Mouse (Mus musculus): ENCODE results near the gene Dpp3. TPM values are rescaled to one million over a fixed set of nuclear protein-coding genes. Genes with fewer than 3 reads are reported as not detected.
"Not testable (repeated sequence)": the region's sequence is repeated elsewhere in the genome, so short reads cannot be mapped to it uniquely, and the experiment has no call there.

Dpp3 gene
- total RNA-seq (2014; rRNA removed) = 67.4 and 84.2 TPM in 2 replicates
- 75.2 and 76.8 TPM in 2 replicates for polyA plus RNA-seq (2015; fragmentation: Nextera tagmentation; extraction: Ambion mirVana)

DNA sequence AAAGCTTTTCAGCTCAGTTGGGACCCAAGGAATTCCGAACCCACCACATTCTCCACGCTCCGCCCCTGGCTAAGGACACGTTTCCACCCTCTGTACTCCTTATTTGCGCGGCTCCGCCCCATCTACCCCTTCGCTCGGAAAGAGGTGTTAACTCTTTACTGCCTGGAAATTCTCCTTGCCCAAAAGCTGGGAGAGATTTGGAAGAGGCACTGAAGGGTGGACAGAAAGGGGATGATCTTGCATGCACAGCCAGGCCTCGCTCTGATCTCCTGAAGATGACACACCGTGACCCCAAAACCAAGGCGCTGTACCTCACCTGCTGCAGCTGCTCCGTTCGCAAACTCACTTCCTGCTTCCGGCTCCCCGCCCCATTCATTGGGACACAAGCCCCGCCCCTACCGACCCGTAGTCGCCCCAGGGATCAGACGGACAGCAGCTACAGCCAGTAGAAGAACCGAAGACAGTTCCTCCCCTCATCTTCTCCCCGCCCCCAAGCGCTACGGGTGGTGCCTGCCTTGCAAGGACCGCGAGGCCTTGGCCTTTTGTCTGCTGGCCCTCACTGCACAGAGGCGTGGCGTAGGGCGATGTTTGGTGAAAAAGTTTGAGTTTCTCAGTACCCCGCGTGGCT lies at the start of gene Dpp3:
Dpp3 (minus strand) TSS at position 384 of the 628 bp plus-strand sequence.
- Histone ChIP-seq H3K4me2 (ENCODE audit: low read depth) (peak within 1 kb of the TSS; percentile 63), H3K4me1 (ENCODE audit: insufficient read depth) (0 out of 2 replicates have a peak, but pooled peaks cover 8% of the 10 kb centered on the region), H3K27ac (ENCODE audit: low read depth, low read length) (peak within 1 kb of the TSS; percentile 81), H3K36me3 (ENCODE audit: insufficient read depth) (peaks cover 27% of the 10 kb centered on the region), H3K27me3 (ENCODE audit: insufficient read depth, low read length) (no peaks in the 10 kb centered on the region), H3K9me3 (ENCODE audit: low read length) (no peaks in the 10 kb centered on the region), H3K9ac (peak within 1 kb of the TSS; percentile 56), H3K4me3 (ENCODE audit: low read depth, low read length) (peak within 1 kb of the TSS; percentile 69)
- WGBS = under 1% methylated on average over 31 of the region's 32 CpGs
- peak; percentile 98 for ATAC-seq
- no peak for TF ChIP-seq CTCF (IDR thresholded peaks at IDR 0.05; ENCODE audit: low read depth)
- peak; percentile 97 for DNase-seq

DNA sequence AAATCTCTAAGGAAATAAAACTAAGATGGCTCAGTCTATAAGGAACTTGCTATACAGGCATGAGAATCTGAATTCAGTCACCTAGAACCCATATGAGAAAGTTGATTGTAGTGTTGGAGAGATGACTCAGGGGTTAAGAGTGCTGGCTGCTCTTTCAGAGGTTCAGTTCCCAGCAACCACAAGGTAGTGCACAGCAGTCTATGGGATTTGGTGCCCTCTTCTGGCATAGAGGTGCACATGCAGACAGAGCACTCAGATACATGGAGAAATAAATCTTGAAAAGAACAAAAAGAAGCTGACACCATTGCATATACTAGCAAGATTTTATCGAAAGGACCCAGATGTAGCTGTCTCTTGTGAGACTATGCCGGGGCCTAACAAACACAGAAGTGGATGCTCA lies 40.1 kb upstream of the Dpp3 start:
- Histone ChIP-seq H3K27ac (ENCODE audit: low read depth, low read length) (no peak overlapping the region), H3K4me3 (ENCODE audit: low read depth, low read length) (no peak overlapping the region), H3K4me2 (ENCODE audit: low read depth) (no peak overlapping the region), H3K9me3 (ENCODE audit: low read length) (no peaks in the 10 kb centered on the region), H3K27me3 (ENCODE audit: insufficient read depth, low read length) (no peaks in the 10 kb centered on the region), H3K9ac (no peak overlapping the region), H3K4me1 (ENCODE audit: insufficient read depth) (no peaks in the 10 kb centered on the region), H3K36me3 (ENCODE audit: insufficient read depth) (peaks cover 27% of the 10 kb centered on the region)
- ATAC-seq (no peak), DNase-seq (no peak)
- peak; percentile 57 for TF ChIP-seq CTCF (IDR thresholded peaks at IDR 0.05; ENCODE audit: low read depth)
- WGBS = 94% methylated on average over 2 of the region's 2 CpGs

DNA sequence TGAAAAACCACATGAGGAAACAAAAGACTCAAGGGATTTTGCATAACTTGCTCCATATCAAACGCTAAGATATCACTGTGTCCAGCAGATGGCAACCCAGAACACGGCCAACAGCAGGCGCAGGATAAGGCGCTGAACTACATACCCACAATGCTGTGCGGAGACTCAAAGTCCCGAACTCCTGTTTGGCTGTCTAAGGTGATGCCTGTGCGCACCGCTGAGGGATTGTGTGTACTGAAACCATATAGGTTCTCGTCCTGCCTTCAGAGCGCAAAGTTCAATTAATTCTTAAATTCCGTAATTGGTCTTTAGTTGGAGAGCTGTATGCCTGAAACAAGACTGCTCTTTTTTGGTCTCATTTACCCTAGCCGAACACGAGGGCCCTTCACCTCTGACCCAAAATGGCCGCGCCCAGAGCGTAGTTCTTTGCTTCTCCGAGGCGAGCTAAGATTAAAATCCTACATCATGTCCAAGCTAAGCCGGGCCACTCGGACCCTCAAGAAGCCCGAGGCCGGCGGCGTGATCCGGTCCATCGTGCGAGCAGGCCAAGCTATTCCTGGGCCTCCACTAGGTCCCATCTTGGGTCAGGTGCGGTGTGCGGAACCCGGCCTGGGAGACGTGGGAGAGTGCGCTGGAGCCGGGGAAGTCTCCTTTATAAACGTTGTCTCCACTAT lies 34.0 kb upstream of the Dpp3 start, which contains the start of gene Mrpl11:
Mrpl11 (plus strand) TSS at position 220 of the 674 bp plus-strand sequence.
- Histone ChIP-seq H3K27ac (ENCODE audit: low read depth, low read length) (peak within 1 kb of the TSS; percentile 75), H3K27me3 (ENCODE audit: insufficient read depth, low read length) (no peaks in the 10 kb centered on the region), H3K4me1 (ENCODE audit: insufficient read depth) (peaks cover 4% of the 10 kb centered on the region), H3K9me3 (ENCODE audit: low read length) (no peaks in the 10 kb centered on the region), H3K9ac (peak within 1 kb of the TSS; percentile 61), H3K4me3 (ENCODE audit: low read depth, low read length) (peak within 1 kb of the TSS; percentile 66), H3K36me3 (ENCODE audit: insufficient read depth) (peaks cover 27% of the 10 kb centered on the region), H3K4me2 (ENCODE audit: low read depth) (peak within 1 kb of the TSS; percentile 71)
- peak; percentile 98 for DNase-seq
- peak; percentile 99 for ATAC-seq
- WGBS = under 1% methylated on average over 34 of the region's 34 CpGs
- peak; percentile 91 for TF ChIP-seq CTCF (IDR thresholded peaks at IDR 0.05; ENCODE audit: low read depth)

DNA sequence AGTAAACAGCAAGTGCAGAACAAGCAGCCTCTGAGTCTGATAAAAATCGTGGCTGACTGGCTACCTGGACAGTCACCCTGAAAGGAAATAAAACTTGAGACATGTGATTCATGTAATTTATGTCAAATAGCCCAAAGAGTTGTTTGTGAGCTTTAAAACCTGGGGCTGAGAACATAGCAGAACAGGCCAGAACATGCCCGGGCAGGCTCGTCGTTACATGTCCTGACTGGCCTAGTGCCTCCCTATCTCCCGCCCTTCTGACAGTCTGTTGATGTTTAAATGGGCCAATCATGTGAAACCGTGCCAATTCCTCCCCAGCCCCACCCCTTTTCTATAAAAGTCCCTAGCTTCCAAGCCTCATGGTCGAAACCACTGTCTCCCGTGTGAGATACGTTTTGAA lies 20.6 kb upstream of the Dpp3 start:
- not testable (repeated sequence) for ATAC-seq; DNase-seq; H3K9ac ChIP-seq; H3K27ac ChIP-seq (ENCODE audit: low read depth, low read length); H3K4me3 ChIP-seq (ENCODE audit: low read depth, low read length); H3K9me3 ChIP-seq (ENCODE audit: low read length); H3K36me3 ChIP-seq (ENCODE audit: insufficient read depth); H3K27me3 ChIP-seq (ENCODE audit: insufficient read depth, low read length); H3K4me1 ChIP-seq (ENCODE audit: insufficient read depth); H3K4me2 ChIP-seq (ENCODE audit: low read depth)
- WGBS = 77% methylated on average over 9 of the region's 9 CpGs

DNA sequence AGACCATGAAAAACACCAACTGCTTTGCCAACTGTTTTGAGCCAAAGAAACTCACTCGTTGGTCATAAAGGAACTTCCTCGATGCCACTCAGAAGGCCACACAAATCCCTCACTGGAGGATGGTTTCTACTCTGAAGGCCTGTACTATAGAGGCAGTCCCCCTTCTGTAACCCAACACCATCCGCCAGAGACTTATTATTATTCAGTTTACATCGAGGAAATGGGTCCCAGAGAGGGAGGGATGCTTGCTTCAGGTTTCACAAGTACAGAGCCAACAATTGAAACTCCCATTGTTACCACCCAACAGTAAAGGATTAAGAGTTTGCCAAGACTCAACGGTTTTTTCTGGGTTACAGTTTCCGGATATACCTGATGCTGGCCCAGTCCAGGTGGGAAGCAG lies 17.5 kb upstream of the Dpp3 start:
- no peak overlapping the region for H3K4me3 ChIP-seq (ENCODE audit: low read depth, low read length)
- H3K9ac ChIP-seq = no peak overlapping the region
- TF ChIP-seq CTCF (IDR thresholded peaks at IDR 0.05; ENCODE audit: low read depth) = no peak
- H3K4me2 ChIP-seq (ENCODE audit: low read depth) = no peak overlapping the region
- H3K4me1 ChIP-seq (ENCODE audit: insufficient read depth) = no peaks in the 10 kb centered on the region; the same call in 1 of the 2 replicates
- no peaks in the 10 kb centered on the region for H3K36me3 ChIP-seq (ENCODE audit: insufficient read depth)
- no peaks in the 10 kb centered on the region for H3K9me3 ChIP-seq (ENCODE audit: low read length)
- 34% methylated on average over 6 of the region's 6 CpGs for WGBS
- no peak for ATAC-seq
- H3K27me3 ChIP-seq (ENCODE audit: insufficient read depth, low read length) = no peaks in the 10 kb centered on the region
- no peak overlapping the region for H3K27ac ChIP-seq (ENCODE audit: low read depth, low read length)
- no peak for DNase-seq

DNA sequence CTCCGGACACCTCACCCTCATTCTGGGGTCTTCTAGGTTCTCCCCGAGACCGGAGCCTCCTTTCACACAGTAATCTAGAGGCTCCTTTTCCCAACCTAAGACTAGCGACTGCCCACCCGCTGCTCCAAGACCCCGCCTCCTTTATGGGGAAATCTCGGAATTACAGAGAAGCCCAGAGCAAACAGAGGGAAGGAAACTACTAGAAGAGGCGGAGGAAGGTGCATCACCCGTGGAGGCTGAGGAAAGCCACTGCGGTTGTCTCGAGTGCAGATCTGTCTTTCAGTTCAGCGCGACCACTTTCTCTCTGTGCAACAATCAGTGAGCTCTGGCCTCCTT lies 15.1 kb upstream of the Dpp3 start:
- peak; percentile 70 for ATAC-seq
- Histone ChIP-seq H3K4me3 (ENCODE audit: low read depth, low read length) (peak overlapping the region; percentile 75), H3K9me3 (ENCODE audit: low read length) (no peaks in the 10 kb centered on the region), H3K4me1 (ENCODE audit: insufficient read depth) (no peaks in the 10 kb centered on the region; the same call in 1 of the 2 replicates), H3K4me2 (ENCODE audit: low read depth) (peak overlapping the region; percentile 88), H3K9ac (peak overlapping the region; percentile 77), H3K36me3 (ENCODE audit: insufficient read depth) (no peaks in the 10 kb centered on the region), H3K27ac (ENCODE audit: low read depth, low read length) (peak overlapping the region; percentile 75), H3K27me3 (ENCODE audit: insufficient read depth, low read length) (no peaks in the 10 kb centered on the region)
- TF ChIP-seq CTCF (IDR thresholded peaks at IDR 0.05; ENCODE audit: low read depth) = no peak
- no peak for DNase-seq
- 7% methylated on average over 13 of the region's 13 CpGs for WGBS

Measured in forebrain, postnatal 0 days (tissue).